Mouse (Mus musculus) thymus, adult 2 months (tissue): ENCODE measurements around the gene Mr1.

Experiments
- CTCF ChIP-seq: fragments of 200-500 bp; IDR thresholded peaks from 2 replicates; pipeline ENCODE4 v1.5.1; 2012; ENCODE audit warnings: mild to moderate bottlenecking, control low read depth, low read length, moderate library complexity, borderline replicate concordance; ENCODE audit not compliant: control insufficient read depth, poor library complexity, insufficient read depth; ENCODE audit errors: extremely low read depth
- POLR2A ChIP-seq: fragments of 200-500 bp; IDR thresholded peaks from 2 replicates; pipeline ENCODE4 v1.6.1; 2012; ENCODE audit warnings: mild to moderate bottlenecking, low read length, control low read depth, moderate library complexity; ENCODE audit not compliant: control insufficient read depth, poor library complexity, insufficient read depth; ENCODE audit errors: extremely low read depth

- no peak for TF ChIP-seq CTCF
- TF ChIP-seq POLR2A = no peak
Measured at GRCm38 (mm10) chr1:155140076-155140475, 6.5 kb downstream of the Mr1 start.
